Mouse (Mus musculus): ENCODE results near the gene Krtap6-5.
"Not testable (repeated sequence)": the region's sequence is repeated elsewhere in the genome, so short reads cannot be mapped to it uniquely, and the experiment has no call there.

The Krtap6-5 gene

GRCm38 (mm10) chr16:89047783-89048182 lies at the start of gene Krtap6-5:
Gene Krtap6-5, minus strand, starts transcription at chr16:89047883.
- no peak for DNase-seq

DNA sequence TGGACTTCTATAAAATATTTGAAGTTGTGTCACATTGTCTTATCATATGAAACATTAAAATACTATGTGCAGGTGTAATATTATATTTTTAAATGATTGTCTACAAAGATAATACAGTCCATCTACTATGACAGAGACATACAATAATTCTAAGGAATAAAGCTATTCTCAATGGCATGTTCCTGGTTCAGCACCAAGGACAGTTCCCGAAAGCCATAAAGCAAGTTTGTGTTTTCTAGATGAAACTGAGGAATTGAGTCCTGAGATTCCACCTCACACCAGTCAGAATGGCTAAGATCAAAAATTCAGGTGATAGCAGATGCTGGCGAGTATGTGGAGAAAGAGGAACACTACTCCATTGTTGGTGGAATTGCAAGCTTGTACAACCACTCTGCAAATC lies 23.4 kb upstream of the Krtap6-5 start:
- DNase-seq = peak; percentile 38

- DNase-seq = not testable (repeated sequence)
These were observed 16.2 kb upstream of the Krtap6-5 start, which contains the start of gene 1110025L11Rik for GRCm38 (mm10) chr16:89063902-89064301. Gene 1110025L11Rik, minus strand, starts transcription at chr16:89064002.

DNA sequence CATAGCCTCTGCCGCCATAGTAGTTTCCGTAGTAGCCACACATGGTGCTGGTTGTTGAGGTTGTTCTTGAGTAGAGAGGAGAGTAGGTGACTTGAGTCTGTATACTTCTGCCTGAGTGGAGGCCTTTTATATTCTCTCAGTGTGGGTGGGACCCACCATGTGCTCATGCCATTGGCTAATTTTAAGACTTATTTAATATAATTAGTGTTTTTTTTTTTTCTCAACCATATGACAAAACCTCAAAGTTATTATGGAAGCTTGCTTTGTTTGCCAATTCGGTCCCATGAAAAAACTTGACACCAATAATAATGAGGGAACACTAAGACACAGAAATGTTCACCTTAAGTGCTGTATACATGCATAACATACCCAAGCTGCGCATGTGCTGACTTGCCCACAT lies 6.3 kb downstream of the Krtap6-5 start, which contains the start of gene Gm10228:
Gene Gm10228 (minus strand): TSS at position 101 of the 400 bp plus-strand sequence.
- not testable (repeated sequence) for DNase-seq

- DNase-seq = not testable (repeated sequence)
These were observed 16.3 kb downstream of the Krtap6-5 start, which contains the start of gene Krtap6-1 for GRCm38 (mm10) chr16:89031399-89031798. Gene Krtap6-1, plus strand, starts transcription at chr16:89031699.

GRCm38 (mm10) chr16:89014984-89015383 lies 32.7 kb downstream of the Krtap6-5 start, which contains the start of gene Gm10229:
Gene Gm10229, plus strand, starts transcription at chr16:89015284.
- DNase-seq = not testable (repeated sequence)

GRCm38 (mm10) chr16:89013973-89014372 lies 33.7 kb downstream of the Krtap6-5 start:
- DNase-seq = no peak

- no peak for DNase-seq
These were observed 37.0 kb downstream of the Krtap6-5 start, which contains the start of gene Krtap22-2 for GRCm38 (mm10) chr16:89010659-89011058. Gene Krtap22-2, minus strand, starts transcription at chr16:89010759.
